ENCODE assay signal across 17 mouse cellular contexts in the genomic region with DNA sequence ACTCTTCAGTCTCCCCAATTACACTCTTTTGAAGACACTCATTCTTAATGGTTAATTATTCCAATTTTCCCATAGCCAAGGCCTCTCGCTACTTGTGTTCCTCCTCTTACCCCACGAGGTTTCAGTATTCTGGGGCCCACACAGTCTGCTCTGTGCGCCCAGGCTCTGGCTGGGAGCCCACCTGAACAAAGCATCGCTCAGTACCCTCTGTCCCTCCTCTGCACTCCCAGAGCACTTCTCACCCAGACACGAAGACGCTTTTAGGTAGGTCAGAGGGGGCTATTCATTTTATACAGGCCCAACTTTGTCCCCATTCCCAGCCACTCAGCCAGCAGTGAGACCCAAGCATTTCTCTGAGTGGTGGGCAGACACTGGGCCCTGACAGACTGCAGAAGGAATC. TPM values are rescaled to one million over a fixed set of nuclear protein-coding genes. Genes with fewer than 3 reads are reported as not detected.
DNase-seq lines count a peak whose midpoint lies in the region; ATAC-seq lines count a peak whose summit lies in the region.
"Had no signal": no experiment of that assay in that cellular context is flagged by ENCODE, and none has a peak within 500 bp of the region (broad histone marks: within the 10 kb centered on the region; RNA-seq: fewer than 3 reads in every experiment).

No protein-coding gene starts in this region.

- no peaks in the 10 kb centered on the region for H3K4me1 ChIP-seq in neural tube, embryonic 13.5 days (replicated peaks)
- H3K4me1 ChIP-seq: embryonic facial prominence, embryonic 15.5 days; limb, embryonic 15.5 days had no signal

- DNase-seq in cerebellum, postnatal 10 days, result peak; percentile 13 to 48
- no peak for DNase-seq in cerebellum, adult 8-10 months
- DNase-seq in neural tube, embryonic 10.5 days (ENCODE audit: extremely low spot score, low spot score), result no peak
- DNase-seq in layer of hippocampus, postnatal 10 days (ENCODE audit: low spot score in 2 of 2), result peak; percentile 61 to 70
- peak; percentile 40 for DNase-seq in right cerebral cortex, postnatal 4 days
- DNase-seq in embryo, embryonic 10.5 days (ENCODE audit: low spot score), result no peak
- DNase-seq in testis, postnatal 14 days (ENCODE audit: low spot score), result no peak
- DNase-seq: cerebellum, adult 18-20 months; heart, postnatal 10 days had no signal

- no peaks in the 10 kb centered on the region for H3K36me3 ChIP-seq in neural tube, embryonic 13.5 days
- H3K36me3 ChIP-seq: embryonic facial prominence, embryonic 15.5 days; G1E; limb, embryonic 15.5 days had no signal

- peak; percentile 50; the same call in 1 of the 2 replicates for ATAC-seq in neural tube, embryonic 13.5 days (ENCODE audit: low read depth)

- no peaks in the 10 kb centered on the region for H3K27me3 ChIP-seq in neural tube, embryonic 13.5 days
- H3K27me3 ChIP-seq: embryonic facial prominence, embryonic 15.5 days; limb, embryonic 15.5 days had no signal

- H3K9ac ChIP-seq in neural tube, embryonic 13.5 days, result no peak overlapping the region
- H3K9ac ChIP-seq: embryonic facial prominence, embryonic 15.5 days; limb, embryonic 15.5 days had no signal

- H3K4me2 ChIP-seq in neural tube, embryonic 13.5 days, result no peak overlapping the region
- H3K4me2 ChIP-seq: embryonic facial prominence, embryonic 15.5 days; limb, embryonic 15.5 days had no signal

- no peak overlapping the region for H3K4me3 ChIP-seq in neural tube, embryonic 13.5 days
- H3K4me3 ChIP-seq: embryonic facial prominence, embryonic 15.5 days; limb, embryonic 15.5 days had no signal

- H3K27ac ChIP-seq in neural tube, embryonic 13.5 days (replicated peaks), result no peak overlapping the region
- H3K27ac ChIP-seq: embryonic facial prominence, embryonic 15.5 days; limb, embryonic 15.5 days had no signal

- H3K9me3 ChIP-seq in neural tube, embryonic 13.5 days, result no peaks in the 10 kb centered on the region
- H3K9me3 ChIP-seq: embryonic facial prominence, embryonic 15.5 days; G1E; limb, embryonic 15.5 days had no signal

- 70% methylated on average over 6 of the region's 6 CpGs for WGBS in neural tube, embryonic 13.5 days

RNA-seq across cellular contexts. Expression of gene Mgat4e, which starts 18.9 kb away (rescaled TPM):
- not detected in 2 replicates for polyA plus RNA-seq in neural tube, embryonic 13.5 days (2015; fragmentation: Nextera tagmentation; extraction: Ambion mirVana)
- not detected for total RNA-seq in layer of hippocampus, postnatal 10 days (2021)
- total RNA-seq: gastrocnemius, postnatal 4 days; heart, postnatal 10 days; megakaryocyte progenitor cell, adult 5-6 weeks had no signal
- polyA plus RNA-seq: embryonic facial prominence, embryonic 15.5 days; G1E; kidney, embryonic 14.5 days; limb, embryonic 15.5 days; neural tube, embryonic 14.5 days had no signal

RNA-seq across cellular contexts. Expression of gene Kdm5b, which starts 29.4 kb away (rescaled TPM):
- 90.2 and 98.9 TPM in 2 replicates for polyA plus RNA-seq in neural tube, embryonic 13.5 days (2015; fragmentation: Nextera tagmentation; extraction: Ambion mirVana)
- 10 to 100 TPM; 74.6 to 75.4 TPM for total RNA-seq in layer of hippocampus, postnatal 10 days (2021)

RNA-seq across cellular contexts. Expression of gene Rabif, which starts 36.2 kb away (rescaled TPM):
- 65.1 and 67.4 TPM in 2 replicates for polyA plus RNA-seq in neural tube, embryonic 13.5 days (2015; fragmentation: Nextera tagmentation; extraction: Ambion mirVana)
- 10 to 100 TPM; 28.9 to 33.9 TPM for total RNA-seq in layer of hippocampus, postnatal 10 days (2021)

Comparison
In these comparisons a context has a peak if more than half of its experiments do, and no peak if none do; other contexts are left out.
1. DNase-seq: peak in cerebellum, postnatal 10 days (2 of 2), layer of hippocampus, postnatal 10 days (2 of 2) and right cerebral cortex, postnatal 4 days (single experiment); none in cerebellum, adult 8-10 months (single experiment), neural tube, embryonic 10.5 days (single experiment), embryo, embryonic 10.5 days (single experiment) and testis, postnatal 14 days (single experiment).